16 mouse cellular contexts compared by ENCODE assay signal in the genomic region with DNA sequence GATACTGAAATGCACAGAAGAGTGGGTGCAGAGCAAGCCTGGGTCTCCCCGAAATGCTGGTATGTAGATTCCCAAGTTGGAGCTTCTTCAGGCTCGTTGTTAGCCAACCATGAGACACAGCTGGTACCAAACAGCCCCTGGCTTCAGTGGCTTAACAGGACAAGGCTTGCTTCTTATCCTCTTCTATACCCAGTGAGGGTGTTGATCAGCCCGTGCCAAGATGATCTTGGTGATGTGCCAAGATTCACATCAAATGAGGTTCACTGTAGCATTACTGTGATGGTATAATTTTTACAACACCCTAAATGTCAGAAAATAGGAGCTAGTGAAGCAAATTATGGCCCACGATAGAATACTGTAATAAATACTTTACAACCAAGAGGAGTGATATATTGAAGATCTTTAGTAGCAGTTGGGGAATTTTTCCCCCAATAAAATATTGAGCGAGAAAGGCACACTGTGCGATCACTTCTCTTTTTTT.
A peak's percentile ranks its signal among the peaks of the same experiment; 100 is the strongest.
DNase-seq lines count a peak whose midpoint lies in the region; ATAC-seq and TF ChIP-seq lines count a peak whose summit lies in the region.
"Had no signal": no experiment of that assay in that cellular context is flagged by ENCODE, and none has a peak within 500 bp of the region (broad histone marks: within the 10 kb centered on the region; RNA-seq: fewer than 3 reads in every experiment).

No protein-coding gene starts in this region.

- no peaks in the 10 kb centered on the region for H3K36me3 ChIP-seq in lung, embryonic 14.5 days (ENCODE audit: insufficient read depth)
- no peaks in the 10 kb centered on the region for H3K36me3 ChIP-seq in intestine, postnatal 0 days (ENCODE audit: control insufficient read depth, insufficient read depth)
- H3K36me3 ChIP-seq in heart, embryonic 10.5 days = no peaks in the 10 kb centered on the region
- H3K36me3 ChIP-seq: G1E; kidney, embryonic 15.5 days had no signal

- no peak overlapping the region for H3K27ac ChIP-seq in lung, embryonic 14.5 days (ENCODE audit: low read depth)
- H3K27ac ChIP-seq in intestine, postnatal 0 days (ENCODE audit: low read depth, low read length) = peak overlapping the region; percentile 46; the same call in 1 of the 2 replicates
- no peak overlapping the region for H3K27ac ChIP-seq in heart, embryonic 10.5 days
- H3K27ac ChIP-seq: kidney, embryonic 15.5 days; layer of hippocampus, adult 2 months; left cerebral cortex, adult 2 months; macrophage had no signal

- no peak overlapping the region for H3K4me3 ChIP-seq in lung, embryonic 14.5 days (ENCODE audit: low read depth, low read length)
- H3K4me3 ChIP-seq in intestine, postnatal 0 days (ENCODE audit: low read depth, low read length) = no peak overlapping the region
- no peak overlapping the region for H3K4me3 ChIP-seq in heart, embryonic 10.5 days
- H3K4me3 ChIP-seq: kidney, embryonic 15.5 days; layer of hippocampus, adult 2 months; left cerebral cortex, adult 2 months had no signal

- no peak for TF ChIP-seq POLR2A in brain, embryonic 14.5 days (IDR thresholded peaks at IDR 0.05; ENCODE audit: borderline replicate concordance, extremely low read depth, insufficient read depth, insufficient read length, poor library complexity, severe bottlenecking)

- 67% methylated on average over 6 of the region's 6 CpGs for WGBS in lung, embryonic 14.5 days
- 46% methylated on average over 6 of the region's 6 CpGs for WGBS in intestine, postnatal 0 days
- WGBS in heart, embryonic 10.5 days = 88% methylated on average over 6 of the region's 6 CpGs

- no peaks in the 10 kb centered on the region for H3K27me3 ChIP-seq in lung, embryonic 14.5 days (ENCODE audit: insufficient read depth, low read length)
- H3K27me3 ChIP-seq in intestine, postnatal 0 days (replicated peaks; ENCODE audit: control insufficient read depth, insufficient read depth, low read length) = no peaks in the 10 kb centered on the region
- peaks cover 6% of the 10 kb centered on the region for H3K27me3 ChIP-seq in heart, embryonic 10.5 days (ENCODE audit: insufficient read depth, poor library complexity, severe bottlenecking)
- H3K27me3 ChIP-seq: kidney, embryonic 15.5 days had no signal

- ATAC-seq in lung, embryonic 14.5 days (ENCODE audit: insufficient read depth) = no peak
- ATAC-seq in intestine, postnatal 0 days = no peak
- ATAC-seq: midbrain, embryonic 16.5 days had no signal

- H3K4me2 ChIP-seq in lung, embryonic 14.5 days = no peak overlapping the region; the same call in 1 of the 2 replicates
- H3K4me2 ChIP-seq in intestine, postnatal 0 days (replicated peaks; ENCODE audit: low read depth) = no peak overlapping the region; the same call in 1 of the 2 replicates
- H3K4me2 ChIP-seq: heart, embryonic 11.5 days; kidney, embryonic 15.5 days; liver, embryonic 11.5 days had no signal

- DNase-seq in gastrocnemius, adult 18-20 months (ENCODE audit: low spot score) = peak; percentile 28
- no peak for DNase-seq in gastrocnemius, adult 8-10 months (ENCODE audit: low spot score in 2 of 2)
- peak; percentile 19 for DNase-seq in lung, embryonic 14.5 days
- DNase-seq in lung, postnatal 10 days = no peak
- peak; percentile 80 for DNase-seq in brain, embryonic 14.5 days (ENCODE audit: low read depth)
- DNase-seq in right cerebral cortex, postnatal 36 days (ENCODE audit: low spot score in 2 of 2) = no peak
- DNase-seq in heart, embryonic 10.5 days (ENCODE audit: low spot score) = no peak

- peaks cover 6% of the 10 kb centered on the region; the same call in 1 of the 2 replicates for H3K4me1 ChIP-seq in lung, embryonic 14.5 days (ENCODE audit: insufficient read depth)
- H3K4me1 ChIP-seq in intestine, postnatal 0 days (replicated peaks; ENCODE audit: control insufficient read depth, insufficient read depth, low read length) = peaks cover 6% of the 10 kb centered on the region; the same call in 1 of the 2 replicates
- H3K4me1 ChIP-seq in heart, embryonic 10.5 days = peaks cover 12% of the 10 kb centered on the region

- no peak overlapping the region for H3K9ac ChIP-seq in lung, embryonic 14.5 days
- no peak overlapping the region for H3K9ac ChIP-seq in intestine, postnatal 0 days (ENCODE audit: low read depth, low read length)
- H3K9ac ChIP-seq: kidney, embryonic 15.5 days had no signal

- no peaks in the 10 kb centered on the region for H3K9me3 ChIP-seq in lung, embryonic 14.5 days (ENCODE audit: low read depth, low read length)
- H3K9me3 ChIP-seq in intestine, postnatal 0 days (ENCODE audit: control insufficient read depth) = no peaks in the 10 kb centered on the region
- no peaks in the 10 kb centered on the region for H3K9me3 ChIP-seq in heart, embryonic 10.5 days
- H3K9me3 ChIP-seq: kidney, embryonic 15.5 days had no signal

- no peak for TF ChIP-seq CTCF in lung, embryonic 14.5 days (IDR thresholded peaks at IDR 0.05; ENCODE audit: low read depth)
- no peak for TF ChIP-seq CTCF in brain, embryonic 14.5 days (IDR thresholded peaks at IDR 0.05; ENCODE audit: borderline replicate concordance, extremely low read depth, insufficient read depth, insufficient read length)
- no peak for TF ChIP-seq CTCF in intestine, postnatal 0 days (IDR thresholded peaks at IDR 0.05; ENCODE audit: low read depth)

Comparison
In these comparisons a context has a peak if more than half of its experiments do, and no peak if none do; other contexts are left out.
1. DNase-seq: peak in gastrocnemius, adult 18-20 months (single experiment), lung, embryonic 14.5 days (single experiment) and brain, embryonic 14.5 days (single experiment); none in gastrocnemius, adult 8-10 months (0 of 2), lung, postnatal 10 days (single experiment), right cerebral cortex, postnatal 36 days (0 of 2) and heart, embryonic 10.5 days (single experiment).